Mouse (Mus musculus) ovary, adult 18-20 months (tissue): ENCODE measurements around the gene Cacnb4.

Experiments used
- DNase-seq: peaks from one replicate; pipeline ENCODE4 v3.0.0; 2022; ENCODE audit warnings: low spot score, mixed read lengths

The Cacnb4 gene

DNA sequence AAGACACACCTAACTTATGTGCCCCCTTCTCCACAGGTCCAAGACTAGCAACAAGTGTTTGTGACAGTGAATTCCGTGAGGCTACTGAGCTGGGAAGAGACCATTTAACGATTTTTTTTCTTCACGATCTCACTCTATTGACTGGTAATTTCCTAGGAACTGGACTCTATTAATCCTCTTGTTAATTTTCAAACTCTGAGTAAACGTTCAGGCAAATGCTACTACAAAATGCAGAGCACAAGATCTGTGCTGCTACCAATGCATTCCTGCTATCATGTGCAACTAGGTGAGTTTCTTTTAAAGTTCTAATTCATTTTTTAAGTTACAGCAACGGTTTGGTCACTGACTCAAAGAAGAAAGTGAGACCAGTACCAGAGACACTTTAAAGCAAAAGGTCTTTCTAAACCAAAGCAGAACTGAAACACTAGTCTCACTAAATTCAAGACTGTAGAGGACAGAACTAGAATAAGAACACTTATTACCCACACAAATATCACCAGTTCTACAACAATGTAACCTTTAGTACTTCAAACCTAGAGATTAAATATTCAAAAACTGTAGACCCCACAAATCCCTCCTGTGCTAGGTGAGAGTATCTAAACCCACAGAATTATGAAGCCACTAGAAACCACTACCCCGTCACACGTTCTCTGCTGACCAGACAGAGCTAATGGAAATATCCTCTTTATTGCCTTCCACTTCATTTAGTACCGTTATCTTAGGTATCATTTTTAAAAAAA is 253.6 kb downstream of the Cacnb4 start:
- DNase-seq = no peak

GRCm38 (mm10) chr2:52421197-52421596 is 255.4 kb downstream of the Cacnb4 start:
- no peak for DNase-seq

- DNase-seq = no peak
Observed at GRCm38 (mm10) chr2:52420001-52420710, 256.5 kb downstream of the Cacnb4 start.

DNA sequence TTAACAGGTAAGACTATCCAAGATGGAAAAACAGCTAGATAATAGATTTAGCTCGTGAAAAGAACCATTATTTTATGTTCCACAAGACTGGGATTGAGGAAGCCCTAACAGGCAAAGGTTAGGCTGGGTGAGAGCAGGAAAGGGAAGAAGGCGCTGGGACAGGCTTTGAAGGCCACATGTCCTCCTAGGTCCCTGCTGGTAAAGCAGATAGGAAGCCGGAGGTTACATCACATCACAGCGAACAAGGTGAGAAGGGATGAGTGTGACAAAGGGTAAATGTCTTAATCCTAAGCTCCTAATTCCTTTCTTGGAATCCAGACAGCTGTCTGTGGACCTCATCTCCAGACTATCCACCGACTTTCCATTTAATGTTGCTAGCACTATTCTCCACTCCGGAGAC is 257.3 kb downstream of the Cacnb4 start:
- DNase-seq = no peak

DNA sequence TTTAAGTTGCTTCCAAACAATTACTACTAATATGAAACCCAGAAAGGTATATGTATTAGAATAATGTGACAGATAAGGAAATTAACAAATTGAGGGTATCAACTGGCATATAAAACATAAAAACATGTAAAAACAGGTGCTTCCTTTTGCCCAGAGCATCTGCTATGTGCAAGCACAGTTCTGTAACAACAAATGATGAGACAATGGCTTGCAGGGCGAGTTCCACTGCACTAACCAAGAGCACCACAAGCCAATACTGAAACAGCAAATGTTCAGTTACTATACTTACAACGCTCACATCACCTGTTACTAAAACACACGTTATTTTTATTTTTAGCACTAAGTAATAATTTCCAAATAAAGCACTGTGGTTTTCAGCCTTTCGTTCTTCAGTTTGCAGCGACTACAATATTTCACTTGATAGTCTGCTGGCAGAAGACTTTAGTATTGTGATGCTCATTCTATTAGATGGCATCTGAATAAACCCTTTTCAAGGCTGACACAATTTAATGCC is 264.1 kb downstream of the Cacnb4 start:
- DNase-seq = no peak

DNA sequence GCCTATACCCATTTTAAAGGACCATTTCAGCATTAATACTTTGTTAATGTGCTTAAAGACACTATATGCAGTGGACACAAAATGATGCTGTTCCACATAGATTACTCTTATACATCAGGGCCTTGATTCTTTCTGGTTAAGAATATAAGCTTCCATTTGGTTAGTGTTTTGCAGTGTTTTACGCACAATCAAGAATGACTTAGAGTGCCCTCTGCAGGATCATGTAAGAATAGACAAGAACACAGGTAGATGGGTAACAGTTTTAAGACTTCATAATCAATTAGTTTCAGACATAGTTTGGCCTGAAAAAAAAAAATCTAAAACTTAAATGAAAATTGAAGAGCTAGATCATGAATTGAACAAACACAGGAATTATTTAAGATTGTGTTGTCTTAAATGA is 270.2 kb downstream of the Cacnb4 start:
- DNase-seq = no peak

- no peak for DNase-seq
Observed at GRCm38 (mm10) chr2:52405238-52405637, 271.4 kb downstream of the Cacnb4 start.

- no peak for DNase-seq
Observed at GRCm38 (mm10) chr2:52394529-52394928, 282.1 kb downstream of the Cacnb4 start.

- no peak for DNase-seq
Observed at GRCm38 (mm10) chr2:52390415-52390975, 286.1 kb downstream of the Cacnb4 start.

DNA sequence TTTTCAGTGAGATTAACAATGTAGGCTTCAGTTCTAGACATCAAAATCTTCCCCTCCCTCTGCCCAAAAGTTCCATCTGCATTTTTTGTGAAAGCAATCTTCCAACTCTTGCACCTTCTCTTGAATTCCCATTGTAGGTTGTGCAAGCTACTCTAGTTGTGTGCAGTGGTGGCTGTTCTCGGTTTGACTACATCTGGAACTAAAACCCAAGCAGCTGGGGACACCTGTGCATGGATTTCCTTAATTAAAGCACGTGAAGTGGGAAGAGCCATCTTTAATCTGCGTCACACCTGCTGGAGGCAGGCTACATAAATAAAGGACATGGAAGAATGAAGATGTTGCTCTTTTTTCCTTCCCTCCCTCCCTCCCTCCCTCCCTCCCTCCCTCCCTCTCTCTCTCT is 286.7 kb downstream of the Cacnb4 start:
- no peak for DNase-seq

DNA sequence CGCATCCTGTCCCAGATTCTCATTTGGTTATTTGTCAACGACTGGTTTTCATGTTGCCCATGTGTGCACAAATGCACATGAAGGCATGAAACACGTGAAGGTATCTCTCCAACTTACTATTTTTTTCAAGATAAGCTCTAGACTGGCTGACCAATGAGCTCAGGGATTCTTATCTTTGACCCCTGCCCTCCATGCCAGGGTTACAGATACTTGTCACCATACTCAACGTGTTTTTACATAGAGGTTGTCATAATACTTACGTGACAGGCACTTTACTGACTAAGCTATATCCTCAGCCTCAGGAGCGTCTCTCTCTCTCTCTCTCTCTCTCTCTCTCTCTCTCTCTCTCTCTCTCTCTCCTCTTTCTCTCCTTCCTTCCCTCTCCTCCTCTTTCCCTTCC is 290.2 kb downstream of the Cacnb4 start:
- no peak for DNase-seq

GRCm38 (mm10) chr2:52386037-52386436 is 290.6 kb downstream of the Cacnb4 start:
- peak; percentile 53 for DNase-seq

DNA sequence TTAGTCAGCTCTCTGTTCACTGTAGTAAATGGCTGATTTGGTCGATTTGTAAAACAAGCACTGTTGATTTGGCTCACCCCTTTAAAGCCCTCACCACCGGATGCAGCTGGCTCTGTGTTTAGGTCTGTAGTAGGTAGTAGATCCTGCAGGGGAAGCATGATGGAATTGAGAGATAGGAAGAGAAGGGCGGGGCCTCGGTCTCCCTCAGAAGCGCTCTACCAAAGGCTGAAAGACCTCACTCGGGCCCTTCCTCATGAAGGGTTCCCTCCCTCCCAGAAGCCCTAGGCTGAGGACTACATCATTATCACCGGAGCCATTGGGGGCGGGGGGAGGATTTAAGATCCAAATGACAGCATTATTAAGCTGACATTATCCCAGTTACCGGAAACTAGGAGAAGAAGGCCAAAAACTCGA is 297.8 kb downstream of the Cacnb4 start:
- no peak for DNase-seq

DNA sequence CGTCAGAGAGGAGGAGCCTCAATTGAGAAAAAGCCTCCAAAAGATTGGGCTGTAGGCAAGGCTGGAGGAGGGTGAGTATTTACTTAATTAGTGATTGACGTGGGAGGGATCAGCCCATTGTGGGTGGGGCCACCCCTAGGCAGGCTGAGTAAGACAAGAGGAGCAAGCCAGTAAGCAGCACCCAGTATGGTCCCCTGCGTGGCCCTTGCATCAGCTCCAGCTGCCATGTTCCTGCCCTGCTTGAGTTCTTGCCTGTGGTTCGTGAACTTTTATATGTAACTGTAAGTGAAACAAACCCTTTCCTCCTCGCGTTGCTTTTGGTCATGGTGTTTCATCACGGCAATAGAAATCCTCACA is 298.2 kb downstream of the Cacnb4 start, which contains the start of gene Neb:
TSS of gene Neb (minus strand) at position 27 of the 357 bp plus-strand sequence.
- DNase-seq = no peak
